Mouse (Mus musculus): Measurements from ENCODE around the gene 3110082I17Rik. TPM values are rescaled to one million over a fixed set of nuclear protein-coding genes. Genes with fewer than 3 reads are reported as not detected.

Gene 3110082I17Rik
- total and polyA plus RNA-seq, 3 experiments = 41.2 to 100.0 (median 46.9) TPM

DNA sequence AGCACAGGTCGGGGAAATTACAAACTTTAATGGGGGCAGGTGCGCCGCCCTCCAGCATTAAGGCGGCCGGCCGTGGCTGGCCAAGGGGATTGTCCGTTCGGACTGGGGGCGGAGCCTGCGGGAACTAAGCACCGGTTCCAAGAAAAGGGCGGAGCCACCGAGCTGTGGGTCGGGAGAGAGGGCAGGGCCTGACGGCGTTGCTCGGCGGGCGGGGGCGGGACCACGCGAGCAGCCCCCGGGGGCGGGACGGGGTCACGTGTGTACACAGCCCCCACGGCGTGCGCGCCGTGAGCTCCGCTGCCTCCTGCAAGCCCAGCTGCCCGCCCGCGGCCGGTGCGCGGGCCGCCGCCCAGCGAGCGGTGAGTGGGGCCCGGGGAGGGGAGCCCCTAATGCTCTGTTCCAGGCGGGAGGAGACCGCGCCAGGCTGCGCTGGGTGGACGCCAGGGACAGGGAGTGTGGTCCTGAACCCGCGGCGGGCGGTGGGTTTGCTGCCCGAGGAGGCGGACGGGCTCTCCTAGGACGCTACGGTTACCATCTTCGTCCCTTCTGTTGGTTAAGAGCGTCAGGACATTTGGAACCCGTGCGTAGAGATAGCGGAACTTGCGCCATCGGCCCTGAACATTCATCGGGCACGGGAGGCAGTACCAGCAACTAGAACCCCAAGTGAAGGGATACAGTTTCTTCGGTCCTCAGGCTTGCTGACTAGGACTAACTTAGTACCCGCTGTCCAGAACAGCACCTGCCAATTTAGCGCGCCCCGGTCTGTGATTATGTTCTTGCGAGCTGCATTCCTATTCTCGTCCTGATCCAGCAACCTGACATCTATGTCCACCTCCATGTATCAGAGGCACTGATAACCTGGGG lies 79.7 kb downstream of the 3110082I17Rik start:
- dilution Hi-C loops (cut with MboI; ENCODE audit: extremely low pct_ligation_motif_present, extremely low pct_unique_long_range_greater_than_20kb, low sequenced_read_pairs) = no loop called here
- no peak overlapping the region for H3K27ac ChIP-seq (ENCODE audit: insufficient read depth, low read depth)
- peaks cover 0 to 20% of the 10 kb centered on the region in 2 experiments; a peak in 2 of 4 replicates for H3K4me1 ChIP-seq (ENCODE audit: control insufficient read depth in 1 of 2, insufficient read depth in 2 of 2)

DNA sequence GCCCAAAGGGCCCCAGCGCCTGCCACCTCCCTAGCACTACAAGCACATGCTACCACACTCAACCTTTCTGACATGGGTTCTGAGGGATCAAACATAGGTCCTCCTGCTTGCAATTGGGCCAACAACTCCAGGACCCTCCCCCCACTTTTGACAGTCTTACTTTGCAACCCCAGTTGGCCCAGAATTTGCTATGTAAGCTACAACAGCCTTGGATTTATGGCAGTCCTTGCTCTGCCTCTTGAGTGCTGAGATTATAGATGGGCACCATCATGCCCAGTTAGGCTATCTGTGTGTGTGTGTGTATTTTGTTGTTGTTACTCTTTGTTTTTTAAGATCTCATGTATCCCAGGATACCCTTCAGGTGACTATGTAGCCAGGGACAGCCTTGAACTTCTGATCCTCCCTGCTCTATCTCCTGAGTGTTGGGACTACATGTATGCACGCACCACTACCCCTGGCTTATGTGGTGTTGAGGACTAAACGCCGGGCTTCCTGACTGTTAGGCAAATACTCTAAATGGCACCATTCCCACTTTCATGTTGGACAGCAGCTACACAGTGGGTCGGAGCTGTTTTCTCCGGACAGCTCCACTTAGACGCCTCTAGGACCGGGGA lies 80.4 kb downstream of the 3110082I17Rik start:
- Histone ChIP-seq H3K27me3 (replicated peaks) (no peaks in the 10 kb centered on the region), H3K9me3 (replicated peaks; ENCODE audit: low read length) (no peaks in the 10 kb centered on the region), H3K79me2 (replicated peaks; ENCODE audit: control insufficient read depth, extremely low read depth, insufficient read depth, poor library complexity, severe bottlenecking) (no peaks in the 10 kb centered on the region), H3K4me3 (replicated peaks in 1 of 3; ENCODE audit: low read depth in 2 of 3, low read length in 2 of 3, poor library complexity in 1 of 3) (peak overlapping the region in 1 of 3 experiments; percentile 68), H3K36me3 (replicated peaks in 1 of 2; ENCODE audit: control insufficient read depth in 1 of 2, insufficient read depth in 1 of 2, low read length in 1 of 2) (peaks cover 0 to 38% of the 10 kb centered on the region in 2 experiments), H3K4me2 (ENCODE audit: insufficient read depth, low read depth, poor library complexity, severe bottlenecking) (peak overlapping the region; percentile 57; the same call in 1 of the 2 replicates), H3K9ac (ENCODE audit: insufficient read depth, low read depth) (no peak overlapping the region), H3K27ac (ENCODE audit: insufficient read depth, low read depth) (no peak overlapping the region), H3K4me1 (ENCODE audit: control insufficient read depth in 1 of 2, insufficient read depth in 2 of 2) (peaks cover 0 to 20% of the 10 kb centered on the region in 2 experiments; a peak in 2 of 4 replicates)
- in situ Hi-C loops (cut with MboI; ENCODE audit: low pct_ligation_motif_present, low pct_unique_long_range_greater_than_20kb, low sequenced_read_pairs) = no loop called here
- DNase-seq (ENCODE audit: extremely low read depth) = no peak
- TF ChIP-seq ZMIZ1 (IDR thresholded peaks at IDR 0.05; ENCODE audit: low read depth, low read length) (no peak), IRF4 (IDR thresholded peaks at IDR 0.05; ENCODE audit: low read depth, low read length) (no peak), ELF1 (IDR thresholded peaks at IDR 0.05; ENCODE audit: low read depth, low read length) (no peak), ETS1 (conservative IDR thresholded peaks at IDR 0.05; ENCODE audit: low read depth, low read length) (no peak), RAD21 (IDR thresholded peaks at IDR 0.05; ENCODE audit: low read depth, low read length) (no peak), E2F4 (IDR thresholded peaks at IDR 0.05; ENCODE audit: insufficient replicate concordance, low read depth, low read length) (no peak), TCF12 (IDR thresholded peaks at IDR 0.05; ENCODE audit: low read depth, low read length) (no peak), NRF1 (IDR thresholded peaks at IDR 0.05; ENCODE audit: low read depth, low read length) (no peak), NELFE (IDR thresholded peaks at IDR 0.05; ENCODE audit: low read depth, low read length) (no peak), CHD1 (IDR thresholded peaks at IDR 0.05; ENCODE audit: low read depth, low read length) (no peak), USF1 (IDR thresholded peaks at IDR 0.05; ENCODE audit: low read depth, low read length) (no peak), SMC3 (IDR thresholded peaks at IDR 0.05; ENCODE audit: low read depth, low read length) (no peak), MAZ (IDR thresholded peaks at IDR 0.05; ENCODE audit: low read depth, low read length) (no peak)
- dilution Hi-C loops (cut with MboI; ENCODE audit: extremely low pct_ligation_motif_present, extremely low pct_unique_long_range_greater_than_20kb, low sequenced_read_pairs) = no loop called here

More for the DNA sequence above, 79.7 kb downstream of the 3110082I17Rik start:
- Histone ChIP-seq H3K4me2 (ENCODE audit: insufficient read depth, low read depth, poor library complexity, severe bottlenecking) (peak overlapping the region; percentile 57), H3K4me3 (replicated peaks in 1 of 3; ENCODE audit: low read depth in 2 of 3, low read length in 2 of 3, poor library complexity in 1 of 3) (peak overlapping the region in 2 of 3 experiments; percentile 13 to 68), H3K27me3 (replicated peaks) (no peaks in the 10 kb centered on the region), H3K79me2 (replicated peaks; ENCODE audit: control insufficient read depth, extremely low read depth, insufficient read depth, poor library complexity, severe bottlenecking) (no peaks in the 10 kb centered on the region), H3K9me3 (replicated peaks; ENCODE audit: low read length) (no peaks in the 10 kb centered on the region), H3K36me3 (replicated peaks in 1 of 2; ENCODE audit: control insufficient read depth in 1 of 2, insufficient read depth in 1 of 2, low read length in 1 of 2) (peaks cover 0 to 41% of the 10 kb centered on the region in 2 experiments), H3K9ac (ENCODE audit: insufficient read depth, low read depth) (peak overlapping the region; percentile 14; the same call in 1 of the 2 replicates)
- in situ Hi-C loops (cut with MboI; ENCODE audit: low pct_ligation_motif_present, low pct_unique_long_range_greater_than_20kb, low sequenced_read_pairs) = no loop called here
- TF ChIP-seq E2F4 (IDR thresholded peaks at IDR 0.05; ENCODE audit: insufficient replicate concordance, low read depth, low read length) (no peak), ZNF384 (IDR thresholded peaks at IDR 0.05; ENCODE audit: low read depth, low read length) (no peak), JUND (conservative IDR thresholded peaks at IDR 0.05; ENCODE audit: low read depth, low read length) (no peak), NELFE (IDR thresholded peaks at IDR 0.05; ENCODE audit: low read depth, low read length) (no peak), ELF1 (IDR thresholded peaks at IDR 0.05; ENCODE audit: low read depth, low read length) (no peak), USF1 (IDR thresholded peaks at IDR 0.05; ENCODE audit: low read depth, low read length) (peak; percentile 62), ZC3H11A (IDR thresholded peaks at IDR 0.05; ENCODE audit: low read depth, low read length) (no peak), MAX (IDR thresholded peaks at IDR 0.05; ENCODE audit: low read length) (no peak), HCFC1 (IDR thresholded peaks at IDR 0.05; ENCODE audit: low read depth, low read length) (no peak), BHLHE40 (IDR thresholded peaks at IDR 0.05; ENCODE audit: low read depth, low read length) (peak; percentile 71), CHD2 (IDR thresholded peaks at IDR 0.05; ENCODE audit: low read length) (no peak), SIN3A (IDR thresholded peaks at IDR 0.05; ENCODE audit: low read length) (no peak), IRF4 (IDR thresholded peaks at IDR 0.05; ENCODE audit: low read depth, low read length) (no peak), PAX5 (IDR thresholded peaks at IDR 0.05; ENCODE audit: low read length) (no peak), UBTF (IDR thresholded peaks at IDR 0.05; ENCODE audit: low read depth, low read length) (no peak), USF2 (conservative IDR thresholded peaks at IDR 0.05; ENCODE audit: low read depth, low read length) (no peak), GABPA (IDR thresholded peaks at IDR 0.05; ENCODE audit: insufficient replicate concordance, low read depth, low read length) (no peak), TCF12 (IDR thresholded peaks at IDR 0.05; ENCODE audit: low read depth, low read length) (0 out of 2 replicates have a peak, but pooled peaks have one; percentile 23), KAT2A (IDR thresholded peaks at IDR 0.05; ENCODE audit: insufficient replicate concordance, low read length) (no peak), SMC3 (IDR thresholded peaks at IDR 0.05; ENCODE audit: low read depth, low read length) (no peak)
- no peak for DNase-seq (ENCODE audit: extremely low read depth)

Data from CH12.LX (cell line).